Mouse (Mus musculus): ENCODE data around the gene Akap13.

- TF ChIP-seq POLR2A (IDR thresholded peaks at IDR 0.05; ENCODE audit: insufficient read depth, low read depth, low read length) (no peak), CTCF (IDR thresholded peaks at IDR 0.05) (no peak), EP300 (IDR thresholded peaks at IDR 0.05; ENCODE audit: insufficient read depth, low read depth, low read length) (no peak)
Measured at GRCm38 (mm10) chr7:75480721-75481426, 25.5 kb downstream of the Akap13 start.

All from heart, adult 2 months (tissue).